Mouse (Mus musculus): ENCODE measurements at regions not wholly inside any gene's neighbourhood (a gene's known extent, or its start where the extent isn't known, plus 50 kb on each side); places are given as distances from the start of the nearest gene placed in this dataset.

- no peak for ATAC-seq
- WGBS: 82% methylated on average over 4 of the region's 4 CpGs
- no peak overlapping the region for H3K27ac ChIP-seq (ENCODE audit: low read depth, low read length)
- no peaks in the 10 kb centered on the region for H3K36me3 ChIP-seq (ENCODE audit: control insufficient read depth, insufficient read depth)
- no peaks in the 10 kb centered on the region for H3K27me3 ChIP-seq (replicated peaks; ENCODE audit: control insufficient read depth, insufficient read depth, low read length)
- peak overlapping the region; percentile 63; the same call in 1 of the 2 replicates for H3K4me2 ChIP-seq (replicated peaks; ENCODE audit: low read depth)
- H3K9ac ChIP-seq (ENCODE audit: low read depth, low read length): no peak overlapping the region
- H3K9me3 ChIP-seq (ENCODE audit: control insufficient read depth): no peaks in the 10 kb centered on the region
- H3K4me3 ChIP-seq (ENCODE audit: low read depth, low read length): no peak overlapping the region
- H3K4me1 ChIP-seq (replicated peaks; ENCODE audit: control insufficient read depth, insufficient read depth, low read length): 0 out of 2 replicates have a peak, but pooled peaks cover 6% of the 10 kb centered on the region
- no peak for TF ChIP-seq CTCF (IDR thresholded peaks at IDR 0.05; ENCODE audit: low read depth)
Observed at GRCm38 (mm10) chr16:30820761-30821160, 221.2 kb downstream of the Fam43a start.

GRCm38 (mm10) chr16:30821191-30821910 lies 221.8 kb downstream of the Fam43a start:
- TF ChIP-seq CTCF (IDR thresholded peaks at IDR 0.05; ENCODE audit: low read depth): no peak
- 0 out of 2 replicates have a peak overlapping the region, but pooled peaks have one; percentile 8 for H3K9ac ChIP-seq (ENCODE audit: low read depth, low read length)
- ATAC-seq: peak; percentile 61
- 6% methylated on average over 17 of the region's 17 CpGs for WGBS
- H3K27me3 ChIP-seq (replicated peaks; ENCODE audit: control insufficient read depth, insufficient read depth, low read length): no peaks in the 10 kb centered on the region
- 0 out of 2 replicates have a peak, but pooled peaks cover 6% of the 10 kb centered on the region for H3K4me1 ChIP-seq (replicated peaks; ENCODE audit: control insufficient read depth, insufficient read depth, low read length)
- peak overlapping the region; percentile 24 for H3K27ac ChIP-seq (ENCODE audit: low read depth, low read length)
- peak overlapping the region; percentile 21; the same call in 1 of the 2 replicates for H3K4me3 ChIP-seq (ENCODE audit: low read depth, low read length)
- no peaks in the 10 kb centered on the region for H3K9me3 ChIP-seq (ENCODE audit: control insufficient read depth)
- peak overlapping the region; percentile 63 for H3K4me2 ChIP-seq (replicated peaks; ENCODE audit: low read depth)
- no peaks in the 10 kb centered on the region for H3K36me3 ChIP-seq (ENCODE audit: control insufficient read depth, insufficient read depth)

- H3K4me2 ChIP-seq (replicated peaks; ENCODE audit: low read depth): peak overlapping the region; percentile 63
Observed at GRCm38 (mm10) chr16:30821911-30822578, 222.5 kb downstream of the Fam43a start.

GRCm38 (mm10) chr16:30826128-30826527 lies 226.6 kb downstream of the Fam43a start:
- no peaks in the 10 kb centered on the region for H3K9me3 ChIP-seq (ENCODE audit: control insufficient read depth)
- H3K27me3 ChIP-seq (replicated peaks; ENCODE audit: control insufficient read depth, insufficient read depth, low read length): no peaks in the 10 kb centered on the region
- H3K4me1 ChIP-seq (replicated peaks; ENCODE audit: control insufficient read depth, insufficient read depth, low read length): 0 out of 2 replicates have a peak, but pooled peaks cover 5% of the 10 kb centered on the region
- no peak for TF ChIP-seq CTCF (IDR thresholded peaks at IDR 0.05; ENCODE audit: low read depth)
- 58% methylated on average over 3 of the region's 3 CpGs for WGBS
- no peak overlapping the region for H3K9ac ChIP-seq (ENCODE audit: low read depth, low read length)
- no peaks in the 10 kb centered on the region for H3K36me3 ChIP-seq (ENCODE audit: control insufficient read depth, insufficient read depth)
- no peak overlapping the region for H3K27ac ChIP-seq (ENCODE audit: low read depth, low read length)
- ATAC-seq: no peak
- H3K4me2 ChIP-seq (replicated peaks; ENCODE audit: low read depth): no peak overlapping the region
- no peak overlapping the region for H3K4me3 ChIP-seq (ENCODE audit: low read depth, low read length)

More at GRCm38 (mm10) chr16:30821911-30822578, 222.5 kb downstream of the Fam43a start:
- H3K4me1 ChIP-seq (replicated peaks; ENCODE audit: control insufficient read depth, insufficient read depth, low read length): 0 out of 2 replicates have a peak, but pooled peaks cover 6% of the 10 kb centered on the region
- no peak overlapping the region for H3K9ac ChIP-seq (ENCODE audit: low read depth, low read length)
- H3K27ac ChIP-seq (ENCODE audit: low read depth, low read length): no peak overlapping the region; the same call in 1 of the 2 replicates
- no peaks in the 10 kb centered on the region for H3K9me3 ChIP-seq (ENCODE audit: control insufficient read depth)
- H3K4me3 ChIP-seq (ENCODE audit: low read depth, low read length): no peak overlapping the region
- WGBS: 49% methylated on average over 13 of the region's 13 CpGs
- no peak for TF ChIP-seq CTCF (IDR thresholded peaks at IDR 0.05; ENCODE audit: low read depth)
- no peaks in the 10 kb centered on the region for H3K27me3 ChIP-seq (replicated peaks; ENCODE audit: control insufficient read depth, insufficient read depth, low read length)
- H3K36me3 ChIP-seq (ENCODE audit: control insufficient read depth, insufficient read depth): no peaks in the 10 kb centered on the region
- no peak for ATAC-seq

GRCm38 (mm10) chr16:30827901-30828608 lies 228.5 kb downstream of the Fam43a start:
- Histone ChIP-seq H3K4me1 (replicated peaks; ENCODE audit: control insufficient read depth, insufficient read depth, low read length) (no peaks in the 10 kb centered on the region), H3K9ac (ENCODE audit: low read depth, low read length) (no peak overlapping the region), H3K9me3 (ENCODE audit: control insufficient read depth) (no peaks in the 10 kb centered on the region), H3K4me3 (ENCODE audit: low read depth, low read length) (no peak overlapping the region), H3K27me3 (replicated peaks; ENCODE audit: control insufficient read depth, insufficient read depth, low read length) (no peaks in the 10 kb centered on the region), H3K36me3 (ENCODE audit: control insufficient read depth, insufficient read depth) (no peaks in the 10 kb centered on the region), H3K27ac (ENCODE audit: low read depth, low read length) (no peak overlapping the region), H3K4me2 (replicated peaks; ENCODE audit: low read depth) (no peak overlapping the region)
- WGBS: 63% methylated on average over 9 of the region's 9 CpGs
- no peak for TF ChIP-seq CTCF (IDR thresholded peaks at IDR 0.05; ENCODE audit: low read depth)
- ATAC-seq: no peak

GRCm38 (mm10) chr16:30834561-30834960 lies 235.0 kb downstream of the Fam43a start:
- Histone ChIP-seq H3K4me3 (ENCODE audit: low read depth, low read length) (no peak overlapping the region), H3K9ac (ENCODE audit: low read depth, low read length) (no peak overlapping the region), H3K4me1 (replicated peaks; ENCODE audit: control insufficient read depth, insufficient read depth, low read length) (no peaks in the 10 kb centered on the region), H3K36me3 (ENCODE audit: control insufficient read depth, insufficient read depth) (no peaks in the 10 kb centered on the region), H3K9me3 (ENCODE audit: control insufficient read depth) (no peaks in the 10 kb centered on the region), H3K27ac (ENCODE audit: low read depth, low read length) (no peak overlapping the region), H3K4me2 (replicated peaks; ENCODE audit: low read depth) (no peak overlapping the region), H3K27me3 (replicated peaks; ENCODE audit: control insufficient read depth, insufficient read depth, low read length) (no peaks in the 10 kb centered on the region)
- no peak for ATAC-seq
- no peak for TF ChIP-seq CTCF (IDR thresholded peaks at IDR 0.05; ENCODE audit: low read depth)
- 73% methylated on average over 3 of the region's 3 CpGs for WGBS

All from intestine, postnatal 0 days (tissue).